Mouse (Mus musculus) midbrain, embryonic 11.5 days (tissue): ENCODE results near the gene 1700001P01Rik. TPM values are rescaled to one million over a fixed set of nuclear protein-coding genes. Genes with fewer than 3 reads are reported as not detected.
"Not testable (repeated sequence)": the region's sequence is repeated elsewhere in the genome, so short reads cannot be mapped to it uniquely, and the experiment has no call there.

Source experiments
- ATAC-seq: fragments of 200-750 bp; cut with Nextera tagmentation; 2 replicates; pipeline ENCODE4 v1.8.0; 2017; ENCODE audit warnings: moderate TSS enrichment, moderate library complexity; ENCODE audit not compliant: low FRiP score
- DNase-seq: peaks from one replicate; pipeline ENCODE4 v3.0.0; 2015; ENCODE audit warnings: low spot score; ENCODE audit errors: missing footprints
- H3K27ac ChIP-seq: fragments of 300-500 bp; sonication (generic); 2 replicates; pipeline ENCODE4 v1.5.1; 2014; ENCODE audit warnings: low read depth, low read length
- H3K27me3 ChIP-seq: fragments of 300-500 bp; sonication (generic); 2 replicates; pipeline ENCODE4 v1.6.1; 2014; ENCODE audit warnings: mild to moderate bottlenecking, low read length, moderate library complexity, mixed read lengths; ENCODE audit not compliant: control insufficient read depth, insufficient read depth
- H3K36me3 ChIP-seq: fragments of 300-500 bp; sonication (generic); 2 replicates; pipeline ENCODE4 v1.6.1; 2014; ENCODE audit warnings: mild to moderate bottlenecking, low read length, moderate library complexity, mixed read lengths; ENCODE audit not compliant: control insufficient read depth, insufficient read depth
- H3K4me1 ChIP-seq: fragments of 300-500 bp; sonication (generic); 2 replicates; pipeline ENCODE4 v1.6.1; 2014; ENCODE audit warnings: low read length; ENCODE audit not compliant: control insufficient read depth, insufficient read depth
- H3K4me2 ChIP-seq: fragments of 300-500 bp; sonication (generic); 2 replicates; pipeline ENCODE4 v1.6.1; 2014; ENCODE audit warnings: mild to moderate bottlenecking, moderate library complexity
- H3K4me3 ChIP-seq: fragments of 300-500 bp; sonication (generic); 2 replicates; pipeline ENCODE4 v1.5.1; 2014; ENCODE audit warnings: low read depth, low read length
- H3K9ac ChIP-seq: fragments of 300-500 bp; sonication (generic); 2 replicates; pipeline ENCODE4 v1.6.1; 2014; ENCODE audit warnings: low read length
- H3K9me3 ChIP-seq: fragments of 300-500 bp; sonication (generic); 2 replicates; pipeline ENCODE4 v1.6.1; 2016; ENCODE audit warnings: low read length; ENCODE audit not compliant: control insufficient read depth
- WGBS: fragments of 180-500 bp; shearing (Covaris S2); extraction: QIAGEN DNeasy Blood & Tissue Kit; methylation state at CpG from one replicate; pipeline ENCODE4 v1.1.7; 2014; 5-methylcytosine and 5-hydroxymethylcytosine counted together
- polyA plus RNA-seq: library from polyadenylated mRNA; unstranded; fragments of >200 nt; fragmentation: Nextera tagmentation; extraction: Ambion mirVana; gene quantifications from 2 replicates; pipeline ENCODE4 v1.2.1, GENCODE M21; 2014

1700001P01Rik gene
- polyA plus RNA-seq, 1 experiment from 2014 or later, result 0.78 TPM

GRCm38 (mm10) chr11:97738703-97739102 is 37.0 kb downstream of the 1700001P01Rik start:
- no peak overlapping the region for H3K4me3 ChIP-seq
- H3K27me3 ChIP-seq, result no peaks in the 10 kb centered on the region
- H3K9me3 ChIP-seq, result no peaks in the 10 kb centered on the region
- H3K4me2 ChIP-seq, result no peak overlapping the region
- peaks cover 11% of the 10 kb centered on the region for H3K4me1 ChIP-seq
- H3K27ac ChIP-seq, result no peak overlapping the region
- ATAC-seq, result no peak
- no peak for DNase-seq
- 66% methylated on average over 6 of the region's 6 CpGs for WGBS
- no peak overlapping the region for H3K9ac ChIP-seq
- no peaks in the 10 kb centered on the region for H3K36me3 ChIP-seq

GRCm38 (mm10) chr11:97737600-97737999 is 38.1 kb downstream of the 1700001P01Rik start:
- Histone ChIP-seq H3K27ac (no peak overlapping the region), H3K36me3 (no peaks in the 10 kb centered on the region), H3K4me1 (peaks cover under 1% of the 10 kb centered on the region), H3K9me3 (no peaks in the 10 kb centered on the region), H3K4me2 (no peak overlapping the region), H3K9ac (no peak overlapping the region), H3K27me3 (no peaks in the 10 kb centered on the region), H3K4me3 (no peak overlapping the region)
- WGBS, result 88% methylated on average over 4 of the region's 4 CpGs
- no peak for ATAC-seq
- DNase-seq, result peak; percentile 71

DNA sequence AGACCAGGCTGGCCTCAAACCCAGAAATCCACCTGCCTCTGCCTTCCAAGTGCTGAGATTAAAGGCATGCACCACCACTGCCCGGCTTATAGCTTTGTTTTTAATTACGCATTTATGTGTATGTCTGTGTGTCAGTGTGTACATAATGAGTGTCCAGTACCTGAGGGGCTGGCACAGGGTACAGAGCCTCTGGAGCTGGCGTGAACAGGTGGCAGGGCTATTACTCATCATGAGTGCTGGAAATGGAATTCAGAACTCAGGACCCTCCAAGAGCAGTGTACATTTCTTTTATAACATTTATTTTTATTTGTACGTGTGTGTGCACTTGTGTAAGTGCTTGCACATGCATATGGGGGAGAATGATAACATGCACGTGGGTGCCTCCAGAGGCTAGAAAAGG is 39.1 kb downstream of the 1700001P01Rik start:
- ATAC-seq, result no peak
- Histone ChIP-seq H3K27me3 (no peaks in the 10 kb centered on the region), H3K9ac (no peak overlapping the region), H3K9me3 (no peaks in the 10 kb centered on the region), H3K4me3 (no peak overlapping the region), H3K27ac (no peak overlapping the region), H3K4me1 (no peaks in the 10 kb centered on the region; the same call in none of the 2 replicates), H3K36me3 (peaks cover 3% of the 10 kb centered on the region; the same call in 1 of the 2 replicates), H3K4me2 (no peak overlapping the region)
- no peak for DNase-seq
- 89% methylated on average over 5 of the region's 5 CpGs for WGBS

GRCm38 (mm10) chr11:97734810-97735209 is 40.9 kb downstream of the 1700001P01Rik start:
- H3K4me1 ChIP-seq, H3K27ac ChIP-seq, H3K4me2 ChIP-seq, H3K27me3 ChIP-seq, H3K36me3 ChIP-seq, H3K4me3 ChIP-seq, H3K9ac ChIP-seq, DNase-seq, ATAC-seq, H3K9me3 ChIP-seq: not testable (repeated sequence)
- 90% methylated on average over 5 of the region's 5 CpGs for WGBS

DNA sequence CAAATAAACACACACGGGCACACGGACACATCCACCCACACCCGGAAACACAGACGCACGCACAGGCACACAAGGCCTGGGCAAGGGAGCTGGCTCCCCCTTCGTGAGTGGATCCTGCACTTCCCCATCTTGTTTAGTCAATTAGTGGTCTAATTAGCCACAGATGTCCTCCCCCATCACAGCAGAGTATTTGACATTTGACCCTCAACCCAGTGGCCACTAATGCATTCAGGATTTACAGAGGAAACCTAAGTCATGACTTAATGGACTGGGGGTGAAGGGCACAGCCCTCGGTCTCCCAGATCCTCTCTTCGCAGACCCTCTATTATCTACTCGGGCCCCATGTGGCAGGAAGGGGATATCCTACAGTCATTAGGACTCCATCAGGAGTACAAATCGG is 42.0 kb downstream of the 1700001P01Rik start:
- no peaks in the 10 kb centered on the region for H3K9me3 ChIP-seq
- WGBS, result 61% methylated on average over 10 of the region's 10 CpGs
- H3K36me3 ChIP-seq, result peaks cover 5% of the 10 kb centered on the region; the same call in 1 of the 2 replicates
- H3K4me1 ChIP-seq, result no peaks in the 10 kb centered on the region; the same call in none of the 2 replicates
- H3K9ac ChIP-seq, result no peak overlapping the region
- peak; percentile 80 for DNase-seq
- H3K27me3 ChIP-seq, result no peaks in the 10 kb centered on the region
- H3K4me3 ChIP-seq, result no peak overlapping the region
- H3K4me2 ChIP-seq, result no peak overlapping the region
- no peak overlapping the region for H3K27ac ChIP-seq
- no peak for ATAC-seq

GRCm38 (mm10) chr11:97728730-97729129 is 47.0 kb downstream of the 1700001P01Rik start:
- H3K4me1 ChIP-seq, result no peaks in the 10 kb centered on the region
- H3K9me3 ChIP-seq, result no peaks in the 10 kb centered on the region
- no peak overlapping the region for H3K4me2 ChIP-seq
- peaks cover 20% of the 10 kb centered on the region for H3K36me3 ChIP-seq
- WGBS, result 92% methylated on average over 7 of the region's 7 CpGs
- H3K27ac ChIP-seq, result no peak overlapping the region; the same call in 1 of the 2 replicates
- H3K27me3 ChIP-seq, result no peaks in the 10 kb centered on the region
- no peak overlapping the region for H3K4me3 ChIP-seq
- DNase-seq (no peak), ATAC-seq (no peak)
- no peak overlapping the region for H3K9ac ChIP-seq

DNA sequence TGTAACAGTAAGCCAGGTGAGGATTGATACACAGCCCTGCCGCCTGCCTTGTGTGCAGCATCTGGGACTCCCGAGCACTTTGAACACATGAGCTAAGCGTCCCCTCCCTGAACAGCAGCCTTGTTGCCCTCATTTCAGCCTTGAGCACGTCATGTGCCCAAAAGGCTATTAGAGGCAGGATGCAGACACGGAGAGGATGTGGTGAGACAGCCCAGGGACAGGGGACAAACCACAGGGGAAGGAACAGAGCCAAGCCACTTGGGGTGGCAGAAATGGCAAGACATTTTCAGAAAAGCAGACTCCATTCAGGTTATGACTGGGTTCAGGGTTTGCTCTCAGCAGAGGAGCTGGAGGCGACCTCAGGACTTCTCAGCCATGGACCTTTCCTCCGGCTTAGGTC is 47.4 kb downstream of the 1700001P01Rik start:
- Histone ChIP-seq H3K4me1 (no peaks in the 10 kb centered on the region), H3K4me2 (no peak overlapping the region), H3K27ac (no peak overlapping the region), H3K4me3 (no peak overlapping the region), H3K36me3 (peaks cover 20% of the 10 kb centered on the region), H3K9me3 (no peaks in the 10 kb centered on the region), H3K27me3 (no peaks in the 10 kb centered on the region), H3K9ac (no peak overlapping the region)
- 82% methylated on average over 7 of the region's 7 CpGs for WGBS
- DNase-seq, result no peak
- no peak for ATAC-seq

DNA sequence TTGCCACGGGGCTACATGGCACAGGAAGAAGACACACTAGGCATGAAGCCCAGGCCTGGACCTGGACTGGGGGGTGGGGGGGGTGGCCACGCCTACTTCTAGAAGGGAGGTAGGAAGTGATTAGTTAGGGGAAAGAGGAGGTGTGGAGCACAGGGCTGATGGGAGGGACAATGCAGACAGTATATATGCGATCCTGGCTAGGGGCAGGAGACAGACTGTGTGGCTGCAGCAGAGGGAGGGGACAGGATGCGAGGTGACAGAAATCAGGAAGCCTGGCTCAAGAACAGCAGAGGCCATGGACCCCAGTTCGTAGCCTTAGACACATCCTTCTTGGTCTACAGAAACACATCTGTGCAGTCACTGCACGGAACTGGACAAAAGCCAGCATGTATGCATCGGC is 52.0 kb downstream of the 1700001P01Rik start:
- no peak for DNase-seq
- no peak overlapping the region for H3K4me3 ChIP-seq
- no peaks in the 10 kb centered on the region for H3K4me1 ChIP-seq
- no peak for ATAC-seq
- H3K27ac ChIP-seq, result no peak overlapping the region
- no peak overlapping the region for H3K9ac ChIP-seq
- WGBS, result 85% methylated on average over 7 of the region's 7 CpGs
- peaks cover 43% of the 10 kb centered on the region for H3K36me3 ChIP-seq
- H3K9me3 ChIP-seq, result no peaks in the 10 kb centered on the region; the same call in 1 of the 2 replicates
- H3K4me2 ChIP-seq, result no peak overlapping the region
- H3K27me3 ChIP-seq, result no peaks in the 10 kb centered on the region
